Mouse (Mus musculus): ENCODE measurements around the gene Nr3c2. TPM values are rescaled to one million over a fixed set of nuclear protein-coding genes. Genes with fewer than 3 reads are reported as not detected.

Nr3c2 gene
- polyA plus RNA-seq, 1 experiment from 2014 or later: 6.0 TPM

DNA sequence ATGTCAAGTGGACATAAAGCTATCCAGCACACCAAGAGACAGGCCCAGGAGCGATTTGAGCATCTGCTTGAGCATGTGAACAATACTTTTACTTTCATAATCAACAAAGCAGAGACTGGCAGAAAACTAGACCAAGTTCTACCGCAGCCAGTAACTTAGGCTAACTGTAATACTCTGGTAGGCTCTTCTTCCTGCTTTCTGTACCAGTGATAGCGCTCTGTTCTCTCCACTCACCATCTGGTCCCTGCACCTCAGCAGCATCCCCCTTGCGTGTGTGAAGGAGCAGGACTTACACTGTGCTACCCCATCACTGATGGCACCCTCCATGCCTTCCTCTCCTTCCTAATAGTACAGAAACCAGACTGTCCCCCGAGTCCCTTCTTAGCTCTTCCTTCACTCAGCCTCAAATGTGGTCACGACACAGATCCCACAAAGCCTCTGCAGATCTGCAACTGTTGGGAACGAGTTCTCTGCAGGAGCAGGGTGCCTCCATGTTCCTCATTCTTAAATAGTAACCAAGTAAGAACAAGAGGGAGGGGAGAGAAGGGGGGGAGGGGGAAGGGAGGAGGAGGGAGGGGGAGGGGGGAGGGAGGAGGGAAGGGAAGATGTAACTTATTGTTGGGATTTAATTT, 383.5 kb downstream of the Nr3c2 start:
- no peak for ATAC-seq (ENCODE audit: low FRiP score)

DNA sequence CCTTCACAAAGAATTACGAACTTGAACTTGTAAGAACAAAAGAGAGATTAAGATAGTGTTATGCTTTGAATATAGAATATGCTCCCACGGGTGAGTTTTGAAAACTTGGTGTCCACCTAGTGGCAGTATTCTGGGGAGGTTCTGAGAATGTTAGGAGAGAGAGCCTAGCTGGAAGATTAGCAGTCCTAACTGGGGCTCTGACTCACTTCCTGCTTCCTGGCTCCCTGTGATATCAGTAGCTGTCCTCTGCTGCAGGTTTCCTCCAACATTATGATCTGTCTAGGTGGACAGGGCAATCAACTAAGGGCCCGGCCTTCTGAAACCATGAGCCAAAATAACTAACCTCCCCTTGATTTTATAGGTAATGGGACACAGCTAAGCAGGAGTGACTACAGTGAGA, 385.2 kb downstream of the Nr3c2 start:
- Histone ChIP-seq H3K9ac (no peak overlapping the region), H3K27me3 (ENCODE audit: control insufficient read depth, insufficient read depth, low read length) (no peaks in the 10 kb centered on the region), H3K27ac (no peak overlapping the region), H3K4me2 (replicated peaks) (no peak overlapping the region), H3K36me3 (replicated peaks; ENCODE audit: control insufficient read depth, insufficient read depth) (no peaks in the 10 kb centered on the region), H3K9me3 (ENCODE audit: control insufficient read depth, low read length) (no peaks in the 10 kb centered on the region), H3K4me3 (replicated peaks; ENCODE audit: low read length) (no peak overlapping the region), H3K4me1 (replicated peaks; ENCODE audit: control insufficient read depth, insufficient read depth, low read length) (no peaks in the 10 kb centered on the region)
- no peak for ATAC-seq (ENCODE audit: low FRiP score)
- 86% methylated on average over 3 of the region's 3 CpGs for WGBS
- DNase-seq (ENCODE audit: low spot score): no peak

More for the DNA sequence above, 383.5 kb downstream of the Nr3c2 start:
- Histone ChIP-seq H3K9me3 (ENCODE audit: control insufficient read depth, low read length) (no peaks in the 10 kb centered on the region), H3K27me3 (ENCODE audit: control insufficient read depth, insufficient read depth, low read length) (no peaks in the 10 kb centered on the region), H3K4me1 (replicated peaks; ENCODE audit: control insufficient read depth, insufficient read depth, low read length) (no peaks in the 10 kb centered on the region), H3K27ac (no peak overlapping the region), H3K9ac (no peak overlapping the region), H3K4me2 (replicated peaks) (no peak overlapping the region), H3K36me3 (replicated peaks; ENCODE audit: control insufficient read depth, insufficient read depth) (no peaks in the 10 kb centered on the region), H3K4me3 (replicated peaks; ENCODE audit: low read length) (no peak overlapping the region)
- WGBS: 79% methylated on average over 7 of the region's 7 CpGs
- no peak for DNase-seq (ENCODE audit: low spot score)

DNA sequence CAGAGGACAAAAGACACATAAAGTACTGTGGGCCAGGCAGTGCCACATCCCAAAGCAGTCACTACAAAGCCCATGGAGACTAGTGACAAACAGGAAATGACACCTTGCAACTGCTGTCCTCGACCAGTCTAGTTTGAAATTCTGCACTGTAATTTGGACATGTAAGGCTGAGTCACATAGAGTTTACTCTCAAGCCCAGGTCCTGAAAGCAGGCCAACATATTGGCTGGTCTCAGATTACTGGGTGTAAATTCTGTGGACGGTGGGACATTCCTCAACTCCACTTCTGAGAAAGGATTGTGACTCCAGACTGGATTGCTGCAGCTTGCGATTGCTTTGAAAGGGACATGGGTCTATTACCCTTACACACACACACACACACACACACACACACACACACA, 388.8 kb downstream of the Nr3c2 start:
- H3K36me3 ChIP-seq (replicated peaks; ENCODE audit: control insufficient read depth, insufficient read depth): no peaks in the 10 kb centered on the region
- 93% methylated on average over 3 of the region's 3 CpGs for WGBS
- H3K27me3 ChIP-seq (ENCODE audit: control insufficient read depth, insufficient read depth, low read length): no peaks in the 10 kb centered on the region

DNA sequence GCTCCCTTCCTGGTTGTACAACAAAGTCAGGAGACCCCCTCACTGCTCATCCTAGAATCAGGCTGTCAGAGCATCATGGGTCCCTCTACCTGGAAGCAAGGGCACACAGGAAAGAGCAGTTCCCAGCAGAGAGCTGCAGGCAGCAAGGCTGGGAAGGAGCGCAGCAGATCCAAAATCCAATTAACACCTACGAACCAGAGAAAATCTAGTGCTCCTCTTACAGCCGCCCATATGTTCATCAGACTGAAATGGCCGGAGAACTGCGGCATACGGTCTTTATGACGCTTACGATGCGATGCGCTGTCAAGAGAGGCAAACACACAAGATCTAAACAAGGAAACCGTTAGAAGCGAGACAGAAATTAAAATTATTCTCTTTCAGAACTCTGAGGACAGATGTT, 389.2 kb downstream of the Nr3c2 start:
- Histone ChIP-seq H3K4me2 (replicated peaks) (no peak overlapping the region), H3K4me3 (replicated peaks; ENCODE audit: low read length) (no peak overlapping the region), H3K4me1 (replicated peaks; ENCODE audit: control insufficient read depth, insufficient read depth, low read length) (no peaks in the 10 kb centered on the region), H3K27ac (no peak overlapping the region), H3K27me3 (ENCODE audit: control insufficient read depth, insufficient read depth, low read length) (no peaks in the 10 kb centered on the region), H3K36me3 (replicated peaks; ENCODE audit: control insufficient read depth, insufficient read depth) (no peaks in the 10 kb centered on the region), H3K9me3 (ENCODE audit: control insufficient read depth, low read length) (no peaks in the 10 kb centered on the region), H3K9ac (no peak overlapping the region)
- ATAC-seq (ENCODE audit: low FRiP score) (no peak), DNase-seq (ENCODE audit: low spot score) (no peak)
- 96% methylated on average over 12 of the region's 12 CpGs for WGBS

More for the DNA sequence above, 388.8 kb downstream of the Nr3c2 start:
- no peak for ATAC-seq (ENCODE audit: low FRiP score)
- DNase-seq (ENCODE audit: low spot score): no peak
- no peak overlapping the region for H3K4me2 ChIP-seq (replicated peaks)
- no peak overlapping the region for H3K27ac ChIP-seq
- H3K9me3 ChIP-seq (ENCODE audit: control insufficient read depth, low read length): no peaks in the 10 kb centered on the region
- H3K4me3 ChIP-seq (replicated peaks; ENCODE audit: low read length): no peak overlapping the region
- no peaks in the 10 kb centered on the region for H3K4me1 ChIP-seq (replicated peaks; ENCODE audit: control insufficient read depth, insufficient read depth, low read length)
- no peak overlapping the region for H3K9ac ChIP-seq

DNA sequence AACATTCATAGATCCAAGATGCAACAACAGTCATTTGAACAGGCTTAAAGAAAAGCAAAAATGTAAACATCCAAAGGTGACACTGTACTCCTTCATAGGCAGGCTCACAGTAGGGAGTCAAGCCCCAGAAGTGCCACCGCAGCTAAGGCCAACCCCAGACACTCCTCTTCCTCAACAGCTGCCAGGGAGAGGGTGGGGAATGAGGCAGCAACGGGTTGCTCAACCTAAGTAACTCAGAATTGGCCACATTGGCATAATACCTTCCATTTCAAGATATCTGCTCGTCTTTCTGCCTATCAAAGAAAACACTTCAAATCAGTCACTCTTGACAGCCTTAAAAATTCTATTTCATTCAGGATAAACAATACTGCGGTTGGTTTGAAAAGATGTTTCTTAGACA, 392.9 kb downstream of the Nr3c2 start:
- no peak overlapping the region for H3K4me3 ChIP-seq (replicated peaks; ENCODE audit: low read length)
- no peaks in the 10 kb centered on the region for H3K27me3 ChIP-seq (ENCODE audit: control insufficient read depth, insufficient read depth, low read length)
- no peaks in the 10 kb centered on the region for H3K4me1 ChIP-seq (replicated peaks; ENCODE audit: control insufficient read depth, insufficient read depth, low read length)
- no peak overlapping the region for H3K27ac ChIP-seq
- H3K4me2 ChIP-seq (replicated peaks): no peak overlapping the region
- no peaks in the 10 kb centered on the region for H3K36me3 ChIP-seq (replicated peaks; ENCODE audit: control insufficient read depth, insufficient read depth)
- DNase-seq (ENCODE audit: low spot score) (no peak), ATAC-seq (ENCODE audit: low FRiP score) (no peak)
- 56% methylated on average over 4 of the region's 4 CpGs for WGBS
- no peaks in the 10 kb centered on the region for H3K9me3 ChIP-seq (ENCODE audit: control insufficient read depth, low read length)
- no peak overlapping the region for H3K9ac ChIP-seq

DNA sequence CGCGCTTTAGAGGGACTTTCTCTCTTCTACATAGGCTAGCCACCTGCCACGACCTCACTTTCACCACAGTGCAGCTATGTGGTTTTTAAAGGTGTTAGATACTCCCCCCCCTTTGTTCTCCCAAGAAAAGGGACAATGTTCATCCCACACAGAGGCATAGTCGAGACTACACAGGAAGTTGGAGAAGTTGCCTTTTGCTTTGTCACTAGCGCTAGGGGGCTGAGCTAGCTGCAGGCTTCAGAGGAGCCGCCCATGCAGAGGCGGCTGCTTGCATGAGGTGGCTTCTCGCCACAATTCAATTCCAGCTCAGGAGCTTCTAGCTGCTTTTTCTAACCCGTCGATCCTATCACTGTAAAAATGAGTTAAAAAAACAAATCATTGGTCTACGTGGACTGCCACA, 393.4 kb downstream of the Nr3c2 start:
- Histone ChIP-seq H3K27ac (no peak overlapping the region), H3K9me3 (ENCODE audit: control insufficient read depth, low read length) (no peaks in the 10 kb centered on the region), H3K36me3 (replicated peaks; ENCODE audit: control insufficient read depth, insufficient read depth) (no peaks in the 10 kb centered on the region), H3K27me3 (ENCODE audit: control insufficient read depth, insufficient read depth, low read length) (no peaks in the 10 kb centered on the region), H3K4me3 (replicated peaks; ENCODE audit: low read length) (no peak overlapping the region), H3K4me2 (replicated peaks) (no peak overlapping the region), H3K4me1 (replicated peaks; ENCODE audit: control insufficient read depth, insufficient read depth, low read length) (no peaks in the 10 kb centered on the region), H3K9ac (no peak overlapping the region)
- 48% methylated on average over 11 of the region's 11 CpGs for WGBS
- ATAC-seq (ENCODE audit: low FRiP score) (no peak), DNase-seq (ENCODE audit: low spot score) (no peak)

DNA sequence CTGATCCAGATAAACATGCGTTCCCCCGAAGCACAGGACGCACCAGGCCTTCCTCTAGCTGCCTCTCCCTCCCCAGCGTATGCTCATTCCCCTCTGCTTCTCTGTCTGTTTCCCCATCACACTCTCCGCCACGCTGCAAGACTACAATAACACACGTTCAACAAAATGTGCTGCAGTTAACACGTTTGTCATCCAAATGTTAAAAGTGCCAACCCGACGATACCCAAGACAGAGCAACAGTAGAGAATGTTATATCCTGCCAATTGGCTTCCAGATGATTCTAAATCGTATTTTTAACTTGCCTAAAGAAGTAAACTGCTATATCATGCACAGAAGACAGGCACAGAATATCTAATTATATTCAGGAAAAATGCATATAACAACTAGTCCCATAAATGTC, 395.4 kb downstream of the Nr3c2 start:
- Histone ChIP-seq H3K4me3 (replicated peaks; ENCODE audit: low read length) (no peak overlapping the region), H3K36me3 (replicated peaks; ENCODE audit: control insufficient read depth, insufficient read depth) (no peaks in the 10 kb centered on the region), H3K9me3 (ENCODE audit: control insufficient read depth, low read length) (no peaks in the 10 kb centered on the region), H3K27me3 (ENCODE audit: control insufficient read depth, insufficient read depth, low read length) (no peaks in the 10 kb centered on the region), H3K4me2 (replicated peaks) (no peak overlapping the region), H3K4me1 (replicated peaks; ENCODE audit: control insufficient read depth, insufficient read depth, low read length) (no peaks in the 10 kb centered on the region), H3K9ac (no peak overlapping the region), H3K27ac (no peak overlapping the region)
- WGBS: 93% methylated on average over 11 of the region's 11 CpGs
- ATAC-seq (ENCODE audit: low FRiP score) (no peak), DNase-seq (ENCODE audit: low spot score) (no peak)

Data from hindbrain, embryonic 14.5 days (tissue).